17 mouse cellular contexts compared by ENCODE assay signal in the genomic region with DNA sequence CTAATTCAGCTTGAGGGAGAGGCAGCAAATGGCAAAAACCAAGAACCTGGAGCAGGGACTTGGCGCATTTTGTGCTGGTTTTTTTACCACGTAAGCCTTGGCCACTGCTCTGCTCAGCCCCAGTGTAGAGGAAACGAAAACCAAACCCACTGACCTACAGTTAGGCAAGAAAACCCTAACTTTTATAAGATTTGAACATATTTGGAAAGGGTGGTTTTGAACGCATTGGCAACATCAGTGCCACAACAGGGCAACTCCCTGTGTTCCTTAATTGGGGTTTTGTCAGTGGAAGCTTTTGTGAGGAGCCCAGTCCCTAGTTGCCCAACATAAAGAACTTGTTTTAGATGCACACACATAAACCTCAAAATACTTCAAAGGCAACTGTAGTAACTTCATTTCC.
A peak's percentile ranks its signal among the peaks of the same experiment; 100 is the strongest.
DNase-seq lines count a peak whose midpoint lies in the region; ATAC-seq lines count a peak whose summit lies in the region.
"Had no signal": no experiment of that assay in that cellular context is flagged by ENCODE, and none has a peak within 500 bp of the region (broad histone marks: within the 10 kb centered on the region; RNA-seq: fewer than 3 reads in every experiment).

No protein-coding gene starts in this region.

- ATAC-seq in common myeloid progenitor, adult 5-6 weeks (replicated peaks; ENCODE audit: low read depth, poor library complexity, severe bottlenecking) = peak; percentile 33
- peak; percentile 70 for ATAC-seq in megakaryocyte, adult 5-6 weeks (ENCODE audit: poor library complexity, severe bottlenecking)
- no peak for ATAC-seq in CD4-positive, CD25-positive, alpha-beta regulatory T cell, adult 4 months
- ATAC-seq: forebrain, postnatal 0 days had no signal

- DNase-seq in 416B (ENCODE audit: low read depth) = peak; percentile 5
- no peak for DNase-seq in spleen, postnatal 36 days (ENCODE audit: low spot score in 2 of 2)
- DNase-seq in layer of hippocampus, adult 9-11 months = no peak
- DNase-seq: adrenal gland, adult 2 months; adrenal gland, postnatal 10 days; adrenal gland, postnatal 25 days; B cell, adult 2 months; cerebellum, adult 11 months; cerebellum, adult 18-20 months; cerebellum, adult 8-10 months; cerebellum, adult 9-11 months; cerebellum, postnatal 14 days; cerebellum, postnatal 36 days; forebrain, postnatal 0 days had no signal
